Mouse (Mus musculus): ENCODE measurements around the gene Fam171a2. TPM values are rescaled to one million over a fixed set of nuclear protein-coding genes. Genes with fewer than 3 reads are reported as not detected.
A peak's percentile ranks its signal among the peaks of the same experiment; 100 is the strongest.
"Not testable (repeated sequence)": the region's sequence is repeated elsewhere in the genome, so short reads cannot be mapped to it uniquely, and the experiment has no call there.

The Fam171a2 gene
- total RNA-seq, 4 experiments from 2014 or later, result 0.97 to 1.5 (median 1.2) TPM

DNA sequence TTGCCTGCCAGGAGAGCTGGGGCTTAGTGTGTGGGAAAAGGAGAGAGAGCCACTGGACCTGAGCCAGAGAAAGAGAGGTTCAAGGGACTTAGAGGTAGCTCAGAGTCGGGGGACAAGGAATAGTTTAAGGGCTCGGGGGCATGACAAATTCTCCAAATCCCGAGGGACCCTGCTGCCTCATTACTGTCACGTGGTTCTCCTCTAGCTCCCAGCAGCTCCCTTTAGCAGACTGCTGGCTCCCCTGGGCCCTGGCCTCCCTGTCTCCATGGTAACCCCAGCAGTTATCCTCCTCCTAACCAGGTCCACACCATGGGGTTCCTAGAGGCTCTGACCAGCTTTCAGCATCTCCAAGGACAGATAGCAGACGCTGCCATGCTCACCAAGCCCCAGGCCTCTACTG is 52.2 kb downstream of the Fam171a2 start:
- DNase-seq (ENCODE audit: low spot score in 2 of 2), result no peak

- DNase-seq (ENCODE audit: low spot score in 2 of 2), result no peak
These were observed 52.9 kb downstream of the Fam171a2 start for GRCm38 (mm10) chr11:102394421-102395124.

GRCm38 (mm10) chr11:102393719-102394420 is 53.6 kb downstream of the Fam171a2 start:
- no peak for DNase-seq (ENCODE audit: low spot score in 2 of 2)

- DNase-seq (ENCODE audit: low spot score in 2 of 2), result peak in 1 of 2 experiments; percentile 46
These were observed 54.2 kb downstream of the Fam171a2 start, which contains the start of gene Rundc3a for GRCm38 (mm10) chr11:102393238-102393634. Gene Rundc3a, plus strand, starts transcription at chr11:102393403.

DNA sequence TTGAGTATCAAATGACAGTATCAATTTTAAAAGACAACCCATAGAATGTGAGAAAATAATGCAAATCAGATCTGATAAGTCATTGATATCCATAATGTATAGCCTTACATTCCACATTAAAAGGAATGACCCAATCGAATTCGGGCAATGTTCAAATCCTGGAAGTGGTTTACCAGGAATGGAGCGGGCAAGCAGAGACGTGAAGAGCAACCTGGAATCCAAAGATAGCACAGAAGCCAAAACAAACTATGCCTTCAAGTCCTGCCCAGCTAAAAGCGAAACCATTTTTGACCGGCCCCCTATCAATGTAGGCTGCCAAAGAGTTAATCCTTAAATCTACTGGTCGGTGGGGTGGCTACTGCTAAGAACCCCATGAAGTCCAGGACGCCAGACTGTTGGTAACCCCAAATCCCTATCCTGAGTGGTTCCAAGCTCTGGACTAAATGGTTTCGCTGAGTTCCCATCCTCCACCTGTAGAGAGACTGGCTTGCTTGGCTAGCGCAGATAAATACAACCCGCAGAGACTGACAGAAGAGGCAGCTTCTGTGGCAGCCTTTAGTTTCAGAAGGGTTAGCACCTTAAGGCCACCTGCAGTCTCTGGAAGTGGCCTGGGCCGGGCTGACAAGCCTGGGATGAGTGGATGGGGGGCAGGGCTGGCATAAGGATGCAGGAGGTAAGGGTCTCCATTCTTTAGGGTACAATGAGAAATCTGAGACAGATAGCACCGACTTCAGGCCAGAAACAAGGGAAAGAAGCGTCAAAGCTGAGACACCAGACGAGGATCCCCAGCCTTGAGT is 54.8 kb downstream of the Fam171a2 start:
- DNase-seq (ENCODE audit: low spot score in 2 of 2), result no peak

DNA sequence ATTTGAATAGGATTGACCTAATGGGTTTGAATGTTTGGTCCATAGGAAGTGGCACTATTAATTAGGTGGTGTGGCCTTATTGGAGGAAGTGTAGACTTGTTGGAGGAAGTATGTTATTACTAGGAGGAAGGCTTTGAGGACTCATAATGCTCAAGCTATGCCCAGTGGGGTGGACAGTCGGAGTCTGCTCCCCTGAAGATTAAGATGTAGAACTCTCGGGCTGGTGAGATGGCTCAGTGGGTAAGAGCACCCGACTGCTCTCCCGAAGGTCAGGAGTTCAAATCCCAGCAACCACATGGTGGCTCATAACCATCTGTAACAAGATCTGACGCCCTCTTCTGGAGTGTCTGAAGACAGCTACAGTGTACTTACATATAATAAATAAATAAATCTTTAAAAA is 58.0 kb downstream of the Fam171a2 start:
- DNase-seq (ENCODE audit: low spot score in 2 of 2), result not testable (repeated sequence)

Small RNA genes within 50 kb of the gene (microRNA-seq; reads per million reads assigned to microRNA genes)
- gene Mir6930, result not detected

Other genes with a start within 250 kb of the Fam171a2 start
- gene Hdac5, start 217.5 kb downstream of the Fam171a2 start, total RNA-seq (2022), result 10 to 100 TPM; 77.5 to 86.2 (median 83.2) TPM
- gene BC030867, start 198.8 kb downstream of the Fam171a2 start, total RNA-seq (2022), result not detected
- 10 to 100 TPM; 92.5 to 99.3 (median 93.6) TPM for gene Asb16, start 178.9 kb downstream of the Fam171a2 start, total RNA-seq (2022)
- gene Tmub2, start 162.8 kb downstream of the Fam171a2 start, total RNA-seq (2022), result 10 to 100 TPM; 14.7 to 15.8 (median 15.0) TPM
- 10 to 100 TPM in 3 of 4 experiments, 1 to 10 TPM in 1; 9.3 to 14.5 (median 11.1) TPM for gene Atxn7l3, start 151.1 kb downstream of the Fam171a2 start, total RNA-seq (2022)
- gene Ubtf, start 127.9 kb downstream of the Fam171a2 start, total RNA-seq (2022), result 10 to 100 TPM; 31.5 to 41.6 (median 38.2) TPM
- gene Slc4a1, start 81.5 kb downstream of the Fam171a2 start, total RNA-seq (2022), result 1 to 10 TPM in 1 of 4 experiments, not detected in 3; 1.0 TPM
- under 1 TPM in 1 of 4 experiments, not detected in 3; 0.21 TPM for gene Rundc3a, start 54.3 kb downstream of the Fam171a2 start, total RNA-seq (2022)
- 10 to 100 TPM; 61.2 to 72.2 (median 66.7) TPM for gene Slc25a39, start 39.7 kb downstream of the Fam171a2 start, total RNA-seq (2022)
- 10 to 100 TPM; 12.2 to 21.8 (median 17.0) TPM for gene Grn, start 17.4 kb downstream of the Fam171a2 start, total RNA-seq (2022)
- 1 to 10 TPM in 1 of 4 experiments, under 1 TPM in 2, not detected in 1; 0.63 to 2.0 (median 0.72) TPM for gene Itga2b, start 22.4 kb upstream of the Fam171a2 start, total RNA-seq (2022)
- gene Gpatch8, start 108.7 kb upstream of the Fam171a2 start, total RNA-seq (2022), result 10 to 100 TPM; 17.7 to 24.0 (median 22.8) TPM
- gene Gm11627, start 131.8 kb upstream of the Fam171a2 start, total RNA-seq (2022), result under 1 TPM in 1 of 4 experiments, not detected in 3; 0.80 TPM
- gene Fzd2, start 156.7 kb upstream of the Fam171a2 start, total RNA-seq (2022), result 1 to 10 TPM in 3 of 4 experiments, under 1 TPM in 1; 0.75 to 1.3 (median 1.1) TPM
- gene Meioc, start 216.0 kb upstream of the Fam171a2 start, total RNA-seq (2022), result not detected

Data from gastrocnemius, adult 8-10 months (tissue).